Mouse (Mus musculus) hematopoietic stem cell, adult 5-6 weeks (primary cell): ENCODE data around the gene Magea3. TPM values are rescaled to one million over a fixed set of nuclear protein-coding genes. Genes with fewer than 3 reads are reported as not detected.
"Not testable (repeated sequence)": the region's sequence is repeated elsewhere in the genome, so short reads cannot be mapped to it uniquely, and the experiment has no call there.

Source experiments
- ATAC-seq, 2 experiments: fragments of 125-278 bp in 1 of 2; replicated peaks in 1 of 2; 2 replicates each; pipeline ENCODE4 v1.8.0; 2016 to 2017; ENCODE audit warnings: inconsistent platforms in 2 of 2, mild to moderate bottlenecking in 2 of 2, moderate number of reproducible peaks in 2 of 2, low read depth in 1 of 2, moderate TSS enrichment in 1 of 2; ENCODE audit not compliant: low FRiP score in 2 of 2, poor library complexity in 2 of 2, severe bottlenecking in 2 of 2, insufficient read depth in 1 of 2, low TSS enrichment in 1 of 2
- total RNA-seq: library from RNA; stranded (forward); fragments of 172-1452, 232-1000 nt; gene quantifications from 2 replicates; pipeline ENCODE4 v1.2.3, GENCODE M21; 2017

Magea3 gene
- not detected in 2 replicates for total RNA-seq

DNA sequence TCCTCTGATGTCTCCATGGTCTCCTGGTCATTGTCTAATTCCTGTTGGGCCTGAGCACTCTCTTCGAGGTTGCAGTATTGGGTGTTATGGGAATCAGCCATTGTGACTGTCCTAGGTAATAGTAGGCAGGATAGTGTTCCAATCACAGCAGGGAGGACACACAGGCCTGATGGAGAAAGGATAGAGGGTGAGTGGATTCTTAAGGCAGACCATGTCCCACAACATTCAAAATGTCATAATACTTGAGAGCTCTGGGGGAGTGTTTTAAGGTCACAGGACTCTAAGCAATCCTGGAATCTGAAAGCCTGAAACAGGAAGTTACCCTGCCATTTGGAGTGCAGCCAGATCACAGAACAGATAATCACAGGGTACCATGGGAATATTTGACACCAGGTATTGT, at the start of gene Magea3:
Magea3 (minus strand) TSS at position 101 of the 400 bp plus-strand sequence.
- not testable (repeated sequence) for ATAC-seq

DNA sequence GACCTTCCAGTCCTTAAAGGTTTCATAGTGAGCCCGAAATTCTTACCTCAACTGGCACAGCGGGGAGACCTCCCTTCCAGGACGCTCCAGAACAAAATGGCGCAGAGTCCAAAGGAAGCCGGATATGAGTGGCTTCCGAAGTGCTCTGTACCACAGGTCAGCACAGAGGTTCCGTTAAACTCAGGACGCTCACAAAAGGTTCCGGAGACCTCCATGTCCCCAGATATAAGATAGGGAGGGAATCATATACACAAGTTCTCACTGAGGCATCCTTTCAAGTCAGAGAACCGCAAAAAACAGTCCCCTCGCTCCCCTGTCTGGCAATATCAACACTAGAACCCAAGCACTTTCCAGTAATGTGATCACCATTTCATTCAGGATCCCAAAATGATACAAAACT, 46.4 kb upstream of the Magea3 start, which contains the start of gene Magea8:
Magea8 (minus strand) TSS at position 101 of the 400 bp plus-strand sequence.
- not testable (repeated sequence) for ATAC-seq

DNA sequence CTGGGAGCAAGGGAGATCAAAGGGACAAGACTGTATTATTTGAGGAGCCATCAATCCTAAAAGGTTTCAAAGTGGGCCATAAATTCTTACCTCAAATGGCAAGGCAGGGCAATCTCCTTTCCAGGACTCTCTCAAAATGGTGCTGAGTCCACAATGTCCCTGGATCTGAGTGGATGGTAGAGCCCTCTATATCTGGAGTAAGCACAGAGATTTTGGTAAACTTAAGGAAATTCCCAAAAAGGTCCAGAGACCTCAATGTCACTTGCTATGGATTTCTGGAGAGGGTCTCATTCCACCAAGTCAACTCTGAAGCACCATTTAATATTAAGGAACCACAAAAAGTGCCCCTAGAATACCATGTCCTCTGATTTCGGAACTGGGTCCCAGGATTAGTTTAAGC, 13.4 kb downstream of the Magea3 start, which contains the start of gene Magea6:
Magea6 (minus strand) TSS at position 101 of the 400 bp plus-strand sequence.
- not testable (repeated sequence) for ATAC-seq

Other genes with a start within 250 kb of the Magea3 start
- gene Cldn34b1, start 59.2 kb downstream of the Magea3 start, total RNA-seq: not detected in 2 replicates
- not detected in 2 replicates for gene Magea6, start 13.5 kb downstream of the Magea3 start, total RNA-seq
- gene Magea8, start 46.3 kb upstream of the Magea3 start, total RNA-seq: not detected in 2 replicates
- gene Magea5, start 113.6 kb upstream of the Magea3 start, total RNA-seq: not detected in 2 replicates
- not detected in 2 replicates for gene Magea1, start 140.3 kb upstream of the Magea3 start, total RNA-seq
- not detected in 2 replicates for gene Magea2, start 144.2 kb upstream of the Magea3 start, total RNA-seq
- gene Cldn34b2, start 178.9 kb upstream of the Magea3 start, total RNA-seq: not detected in 2 replicates